Mouse (Mus musculus) neural tube, postnatal 0 days (tissue): ENCODE data around the gene Col6a5. TPM values are rescaled to one million over a fixed set of nuclear protein-coding genes. Genes with fewer than 3 reads are reported as not detected.

Experiments used
- polyA plus RNA-seq: library from polyadenylated mRNA; unstranded; fragments of >200 nt; fragmentation: Nextera tagmentation; extraction: Ambion mirVana; gene quantifications from 2 replicates; pipeline ENCODE4 v1.2.1, GENCODE M21; 2015

Col6a5 gene
- polyA plus RNA-seq, result 0.10 and 0.21 TPM in 2 replicates

DNA sequence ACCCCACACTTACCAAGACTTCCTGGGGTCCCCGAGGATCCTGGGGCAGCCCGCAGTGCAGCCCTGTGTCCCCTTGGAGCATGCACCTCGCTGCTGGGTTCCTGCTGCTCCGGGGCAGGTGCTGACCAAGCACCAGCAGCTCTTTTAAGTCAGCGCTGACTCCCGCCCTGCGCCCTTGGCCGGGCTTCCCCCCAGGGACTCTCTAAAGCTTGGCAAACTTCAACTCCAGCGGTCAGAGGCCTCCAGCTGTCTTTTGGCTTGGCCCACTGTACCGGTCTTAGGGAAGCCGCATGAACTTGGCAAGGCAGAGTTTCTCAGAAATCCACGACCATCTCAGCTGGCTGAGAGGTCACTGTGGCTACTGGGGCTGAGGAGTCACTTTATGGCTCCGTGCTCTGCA, at the start of gene Col6a5:
Col6a5 (minus strand) TSS at position 111 of the 400 bp plus-strand sequence.

GRCm38 (mm10) chr9:105827791-105828385, 132.6 kb downstream of the Col6a5 start, which contains the start of gene Col6a6:
TSS of gene Col6a6 (minus strand) at chr9:105828160.

Other genes with a start within 250 kb of the Col6a5 start
- 0.13 and 0.20 TPM in 2 replicates for gene Col6a6, start 132.5 kb downstream of the Col6a5 start, polyA plus RNA-seq
- gene Col6a4, start 136.1 kb upstream of the Col6a5 start, polyA plus RNA-seq, result 0.72 and 0.73 TPM in 2 replicates
- gene Glyctk, start 197.5 kb upstream of the Col6a5 start, polyA plus RNA-seq, result 1.1 and 1.7 TPM in 2 replicates
- 25.8 and 29.3 TPM in 2 replicates for gene Wdr82, start 210.3 kb upstream of the Col6a5 start, polyA plus RNA-seq
- 17.8 and 21.1 TPM in 2 replicates for gene Ppm1m, start 239.1 kb upstream of the Col6a5 start, polyA plus RNA-seq
- 47.6 and 49.8 TPM in 2 replicates for gene Twf2, start 242.5 kb upstream of the Col6a5 start, polyA plus RNA-seq